Mouse (Mus musculus) layer of hippocampus, adult 2 months (tissue): ENCODE results near the gene Ptprt. TPM values are rescaled to one million over a fixed set of nuclear protein-coding genes. Genes with fewer than 3 reads are reported as not detected.

Experiments used
- DNase-seq, 2 experiments: peaks; one replicate each; pipeline ENCODE4 v3.0.0; 2022; ENCODE audit warnings: low spot score in 2 of 2
- H3K27ac ChIP-seq: fragments of 200-600 bp; 2 replicates; pipeline ENCODE4 v1.8.1; 2022
- H3K4me3 ChIP-seq: fragments of 200-600 bp; 2 replicates; pipeline ENCODE4 v1.8.1; 2022; ENCODE audit warnings: mild to moderate bottlenecking
- CTCF ChIP-seq: fragments of 200-600 bp; conservative IDR thresholded peaks from 2 replicates; pipeline ENCODE4 v1.8.1; 2022; ENCODE audit warnings: antibody characterized with exemption, mild to moderate bottlenecking, moderate library complexity
- long read RNA-seq, 2 experiments: library from polyadenylated mRNA; stranded (forward); transcript quantifications; one replicate each; pipeline ENCODE4 v2.0.0; 2021; ENCODE audit warnings: borderline mapping rate in 2 of 2
- total RNA-seq, 2 experiments: library from RNA; stranded (reverse); gene quantifications; 2 replicates each; pipeline ENCODE4 v1.2.3; 2021

Gene Ptprt
- total RNA-seq, result 10 to 100 TPM; 49.0 to 49.5 TPM
- long read RNA-seq, experiment 1, partial matches to known transcripts, result 0 of 4 reads
- long read RNA-seq, experiment 1, other reads (novel, unspliced or antisense), result 4 of 4 reads
- long read RNA-seq, experiment 2, partial matches to known transcripts, result 1 of 4 reads
- long read RNA-seq, experiment 2, other reads (novel, unspliced or antisense), result 3 of 4 reads

DNA sequence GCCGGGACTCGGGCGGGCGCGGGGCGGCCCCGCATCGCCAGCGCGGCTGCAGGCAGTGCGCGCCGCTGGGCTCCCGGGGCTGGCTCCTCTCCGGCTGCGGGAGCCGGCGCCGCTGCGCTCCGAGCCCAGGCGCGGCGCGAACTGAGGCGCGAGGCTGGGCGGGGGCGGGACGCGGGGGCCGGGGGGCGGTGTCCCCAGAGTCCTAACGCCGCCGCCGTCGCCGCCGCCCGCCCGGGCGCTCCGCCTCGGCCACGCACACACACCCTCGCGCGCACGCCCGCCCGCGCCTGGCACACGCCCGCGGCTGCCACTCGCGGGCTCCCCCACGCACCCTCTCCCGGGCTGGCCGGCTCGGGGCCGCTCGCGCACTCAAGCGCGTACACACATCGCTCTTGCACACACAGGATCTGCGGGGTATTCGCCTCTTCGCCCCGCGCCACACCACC lies at the start of gene Ptprt:
Gene Ptprt (minus strand): TSS at position 207 of the 446 bp plus-strand sequence.
- DNase-seq, result peak; percentile 20 to 24
- Histone ChIP-seq H3K4me3 (peak within 1 kb of the TSS; percentile 57), H3K27ac (peak within 1 kb of the TSS; percentile 46; the same call in 1 of the 2 replicates)
- TF ChIP-seq CTCF, result no peak

DNA sequence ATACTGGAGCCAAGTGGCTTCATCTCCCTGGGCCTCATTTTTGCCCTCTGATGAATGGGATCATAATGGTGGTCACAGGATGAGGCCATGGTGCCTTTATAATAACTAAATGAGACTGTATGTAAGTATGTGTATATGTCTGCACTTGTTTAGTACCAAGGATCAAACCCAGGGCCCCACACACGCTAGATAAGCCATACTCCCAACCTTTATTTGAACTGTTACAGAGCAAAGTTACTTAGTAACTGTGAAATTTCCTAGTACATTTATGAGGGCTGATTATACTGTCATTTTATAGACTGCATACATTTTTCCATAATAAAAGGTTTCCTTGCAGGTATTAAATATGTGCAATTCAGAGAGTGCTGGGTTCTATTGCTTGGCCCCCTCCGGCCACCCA lies 49.5 kb upstream of the Ptprt start:
- H3K27ac ChIP-seq, result no peak overlapping the region
- H3K4me3 ChIP-seq, result no peak overlapping the region
- TF ChIP-seq CTCF, result no peak
- no peak for DNase-seq

DNA sequence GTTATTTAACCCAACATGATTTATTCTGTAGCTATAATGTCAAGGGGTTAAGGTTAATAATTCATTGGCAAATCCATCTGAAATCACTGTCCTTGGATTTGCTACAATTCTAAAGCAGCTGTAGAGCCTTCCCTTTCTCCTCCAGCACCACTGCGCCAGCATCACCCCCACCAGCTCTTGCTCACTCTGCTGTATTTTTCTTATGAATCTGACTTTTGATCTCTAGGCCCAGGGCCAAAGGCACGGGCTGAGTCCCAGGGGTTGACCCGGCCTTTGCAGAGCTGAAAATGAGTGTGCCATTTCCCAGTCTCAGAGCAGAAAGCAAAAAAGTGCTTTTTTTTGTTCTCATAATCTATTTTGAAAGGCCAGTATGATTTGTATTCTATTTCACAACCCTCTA lies 38.7 kb upstream of the Ptprt start:
- Histone ChIP-seq H3K4me3 (no peak overlapping the region), H3K27ac (no peak overlapping the region)
- DNase-seq, result no peak
- TF ChIP-seq CTCF, result no peak

DNA sequence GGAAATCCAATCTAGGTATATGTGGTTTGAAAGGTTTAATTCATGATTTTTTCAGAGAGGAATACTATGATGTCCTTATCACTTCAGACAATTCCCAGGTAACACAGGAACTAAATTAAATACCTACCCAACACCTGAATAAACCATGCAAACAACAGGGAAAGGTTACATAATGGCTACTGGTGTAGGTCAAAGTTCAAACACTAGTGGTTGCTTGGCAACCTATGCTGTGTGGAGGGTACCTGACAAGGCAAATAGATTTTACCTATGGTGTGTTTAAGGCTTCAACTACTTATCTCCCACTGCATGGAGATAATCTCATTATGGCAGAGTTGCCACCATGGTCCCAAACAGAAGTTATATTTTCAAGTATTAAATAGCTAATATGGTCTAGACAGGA lies 38.1 kb upstream of the Ptprt start:
- DNase-seq, result no peak
- Histone ChIP-seq H3K4me3 (no peak overlapping the region), H3K27ac (no peak overlapping the region)
- no peak for TF ChIP-seq CTCF

DNA sequence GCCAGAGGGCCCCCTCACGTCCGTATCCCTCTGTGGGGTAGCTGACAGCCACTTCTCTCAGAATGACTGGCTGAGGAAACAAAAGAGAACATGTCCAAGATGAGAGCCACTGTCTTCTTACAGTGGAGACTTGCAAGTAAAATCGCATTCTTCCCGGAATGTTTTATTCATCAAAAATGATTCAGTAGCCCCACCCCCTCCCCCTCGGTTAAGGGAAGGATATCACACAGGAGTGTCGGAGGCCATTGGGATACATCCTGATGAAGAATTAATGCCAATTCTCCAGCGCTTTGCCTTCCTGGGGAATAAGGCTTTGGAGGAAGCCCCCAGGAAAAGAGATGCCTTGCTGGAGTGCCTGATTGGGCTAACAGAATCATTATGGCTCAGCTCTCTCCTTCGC lies 37.1 kb upstream of the Ptprt start:
- Histone ChIP-seq H3K4me3 (no peak overlapping the region), H3K27ac (no peak overlapping the region)
- TF ChIP-seq CTCF, result no peak
- no peak for DNase-seq

DNA sequence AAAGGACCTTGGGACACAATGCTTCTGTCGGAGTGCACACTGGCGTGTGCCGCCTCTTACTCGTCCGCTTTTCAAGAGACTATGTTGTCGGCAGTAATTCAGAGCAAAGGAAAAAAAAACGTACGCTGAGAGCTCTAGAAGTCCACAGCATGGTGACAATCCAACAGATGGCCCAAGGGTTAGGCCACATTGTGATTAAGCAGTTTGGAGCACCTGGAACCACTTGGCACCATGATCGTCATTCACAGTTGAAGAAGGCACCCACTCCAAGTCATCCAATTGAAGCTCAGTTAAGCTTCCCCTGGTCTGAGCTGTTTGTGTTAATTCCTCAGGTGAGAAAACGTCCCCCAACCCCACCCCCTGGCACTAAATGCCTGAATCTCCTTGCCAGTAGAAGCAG lies 36.2 kb upstream of the Ptprt start:
- DNase-seq, result no peak
- no peak overlapping the region for H3K4me3 ChIP-seq
- TF ChIP-seq CTCF, result no peak
- H3K27ac ChIP-seq, result no peak overlapping the region

DNA sequence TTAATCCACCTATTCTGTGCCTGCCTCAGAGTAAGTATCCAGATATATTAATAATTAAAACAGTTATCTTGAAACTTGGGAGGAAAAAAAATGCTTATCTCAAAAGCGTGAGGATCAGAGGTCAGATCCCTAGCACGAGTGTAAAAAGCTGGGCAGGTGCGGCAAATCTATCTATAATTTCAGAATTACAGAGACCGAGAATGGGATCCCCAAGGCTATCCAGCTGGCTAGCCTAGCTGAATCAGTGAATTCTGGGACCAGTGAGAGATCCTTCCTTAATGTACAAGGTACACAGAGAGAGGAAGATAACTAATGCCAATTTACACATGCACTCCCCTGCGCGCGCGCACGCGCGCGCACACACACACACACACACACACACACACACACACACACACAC lies 31.2 kb upstream of the Ptprt start:
- Histone ChIP-seq H3K4me3 (no peak overlapping the region), H3K27ac (no peak overlapping the region)
- DNase-seq, result no peak
- TF ChIP-seq CTCF, result no peak

DNA sequence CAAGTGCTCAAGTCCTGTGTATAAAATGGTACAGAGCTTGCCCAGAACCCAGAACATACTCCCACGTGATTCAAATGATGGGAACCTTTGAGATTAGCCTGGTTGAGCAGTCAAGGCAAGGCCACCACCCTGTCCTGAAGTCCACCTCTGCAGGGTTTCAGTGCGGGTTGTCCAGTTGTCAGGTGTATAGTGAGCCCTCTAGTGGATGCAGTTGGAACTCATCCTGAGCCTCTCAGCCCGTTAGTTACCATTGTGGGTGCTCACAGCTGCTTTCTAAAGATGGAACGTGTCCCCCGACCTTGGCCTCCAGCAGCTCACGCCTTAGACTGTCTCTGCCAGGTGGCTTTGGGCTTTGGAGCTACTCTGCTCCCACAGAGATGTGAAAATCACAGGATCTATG lies 21.7 kb upstream of the Ptprt start:
- TF ChIP-seq CTCF, result peak; percentile 91
- no peak overlapping the region for H3K4me3 ChIP-seq
- DNase-seq, result peak in 1 of 2 experiments; percentile 48
- no peak overlapping the region for H3K27ac ChIP-seq

DNA sequence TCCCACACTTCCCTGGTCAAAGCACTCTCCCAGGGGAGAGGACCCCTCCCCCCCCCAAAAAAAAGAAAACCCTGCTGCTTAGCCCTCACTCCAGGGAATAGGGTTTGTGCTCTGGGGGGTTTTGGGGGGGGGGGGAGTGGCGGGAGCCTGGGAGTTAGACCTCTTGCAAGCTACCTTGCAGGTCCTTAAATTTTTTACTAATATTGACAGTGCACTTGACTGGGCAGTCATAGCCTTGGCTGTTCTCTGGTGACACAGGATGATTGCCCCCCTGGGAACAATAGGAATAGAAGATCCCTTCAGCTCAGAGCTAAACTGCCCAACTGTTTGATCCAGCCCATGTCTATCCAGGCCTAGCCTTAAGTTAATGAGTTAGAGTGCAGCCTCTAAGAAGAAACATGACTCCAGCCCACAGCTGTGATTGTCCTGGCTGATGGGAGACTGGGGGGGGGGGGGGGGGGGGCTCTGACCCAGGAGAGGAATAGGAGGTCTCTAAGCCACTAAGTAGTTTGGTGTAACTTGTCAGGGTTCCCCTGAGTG lies 1.6 kb upstream of the Ptprt start:
- Histone ChIP-seq H3K27ac (no peak overlapping the region), H3K4me3 (no peak overlapping the region)
- no peak for DNase-seq
- TF ChIP-seq CTCF, result no peak

DNA sequence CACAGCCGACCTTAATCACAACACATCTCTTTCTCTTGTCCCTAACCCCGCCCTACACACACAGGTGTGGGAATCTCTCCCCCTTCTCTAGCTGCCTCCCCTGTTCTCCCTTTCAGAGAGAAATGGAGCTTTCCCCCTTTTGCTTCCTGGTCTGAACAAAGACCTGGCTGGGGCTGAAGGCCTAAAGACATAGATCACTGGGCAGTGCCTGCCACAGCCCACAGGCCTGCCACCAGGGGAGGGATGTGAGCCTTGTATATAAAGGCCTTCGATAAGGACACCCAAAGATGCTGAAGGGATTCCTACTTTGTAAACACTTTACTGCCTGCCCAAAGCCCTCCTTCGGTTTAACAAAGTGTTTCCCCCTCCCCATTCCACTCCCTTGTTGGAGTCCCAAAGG lies 786 bp upstream of the Ptprt start:
- peak overlapping the region; percentile 52; the same call in 1 of the 2 replicates for H3K4me3 ChIP-seq
- no peak for DNase-seq
- no peak; the same call in 1 of the 2 replicates for TF ChIP-seq CTCF
- H3K27ac ChIP-seq, result no peak overlapping the region

DNA sequence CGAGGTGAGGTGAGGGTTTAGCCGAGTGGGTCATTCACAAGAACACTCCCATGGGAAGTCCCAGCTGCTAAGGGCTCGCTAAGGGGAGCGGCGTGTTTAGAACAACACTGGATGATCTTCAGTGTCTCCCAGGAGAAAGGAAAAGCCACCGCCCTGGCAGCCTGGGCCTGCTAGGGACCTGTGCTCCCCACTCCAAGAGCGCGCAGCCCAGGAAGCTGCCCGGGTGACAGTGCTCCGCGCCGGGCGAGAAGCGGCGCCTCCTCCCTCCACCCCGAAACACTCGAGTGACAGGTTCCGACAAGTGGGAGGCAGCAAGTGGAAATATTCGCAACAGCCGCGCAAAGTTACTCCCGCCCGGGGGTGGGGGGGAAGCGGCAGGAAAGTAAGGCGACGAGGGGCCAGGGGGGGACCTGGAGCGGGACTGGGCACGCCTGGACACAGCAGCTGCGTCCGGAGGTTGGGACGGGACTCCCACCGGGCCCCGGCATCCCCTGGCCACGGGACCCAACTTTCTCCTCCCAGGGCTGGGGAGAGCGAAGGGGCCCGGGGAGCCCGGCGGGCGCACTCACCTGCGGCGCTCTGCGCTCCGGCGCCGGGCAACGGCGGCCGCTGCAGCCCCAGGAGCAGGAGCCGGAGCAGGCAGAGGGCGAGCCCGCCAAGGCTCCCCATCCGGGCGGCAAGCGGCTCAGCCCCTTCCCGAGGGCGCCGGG lies 561 bp downstream of the Ptprt start:
- DNase-seq, result peak in 1 of 2 experiments; percentile 13
- peak overlapping the region; percentile 46; the same call in 1 of the 2 replicates for H3K27ac ChIP-seq
- H3K4me3 ChIP-seq, result peak overlapping the region; percentile 57
- no peak for TF ChIP-seq CTCF

DNA sequence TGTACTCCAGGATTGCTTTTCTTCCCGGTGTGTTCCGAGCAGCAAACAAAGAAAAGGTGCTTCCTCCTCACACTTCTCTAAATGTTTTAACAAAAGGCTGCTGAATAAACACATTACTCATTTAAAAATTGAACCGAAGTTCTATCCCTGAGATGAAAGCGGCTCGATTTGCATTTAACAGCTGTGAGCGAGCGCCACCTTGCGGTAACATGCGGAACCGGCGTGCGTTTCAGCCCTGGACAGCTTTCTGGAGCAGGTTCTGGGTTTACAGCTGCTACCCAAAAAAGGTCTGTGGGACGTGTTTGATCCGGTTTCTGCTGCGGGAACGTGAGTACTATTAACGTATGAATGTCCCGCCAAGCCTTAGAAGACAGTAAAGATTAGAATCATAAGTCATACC lies 1.9 kb downstream of the Ptprt start:
- DNase-seq, result peak; percentile 88 to 93
- peak overlapping the region; percentile 54 for H3K27ac ChIP-seq
- peak overlapping the region; percentile 57 for H3K4me3 ChIP-seq
- TF ChIP-seq CTCF, result peak; percentile 99

DNA sequence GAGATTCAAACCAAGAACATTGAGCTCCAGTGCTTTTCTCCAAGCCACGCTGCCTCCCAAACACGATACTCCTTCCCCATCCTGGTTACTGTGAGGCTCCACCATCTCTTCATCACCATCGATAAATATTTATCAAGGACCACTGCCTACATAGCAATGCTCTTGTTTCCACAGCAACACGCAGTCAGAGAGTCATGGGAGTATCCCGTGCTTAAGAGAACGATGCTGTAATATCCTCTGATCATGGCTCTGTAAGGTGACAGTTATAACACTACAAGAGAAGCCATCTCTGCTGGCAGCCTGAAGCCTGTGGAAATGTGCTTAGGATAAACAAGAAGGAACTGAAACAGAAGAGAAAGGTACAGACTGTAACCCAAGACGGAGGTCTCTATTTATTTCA lies 3.4 kb downstream of the Ptprt start:
- TF ChIP-seq CTCF, result no peak
- no peak for DNase-seq
- peak overlapping the region; percentile 11; the same call in 1 of the 2 replicates for H3K27ac ChIP-seq
- H3K4me3 ChIP-seq, result peak overlapping the region; percentile 57; the same call in 1 of the 2 replicates
